Mouse (Mus musculus) heart, adult 2 months (tissue): Measurements from ENCODE around the gene Usp28.

Experiments
- EP300 ChIP-seq: fragments of 200-500 bp; IDR thresholded peaks from 2 replicates; pipeline ENCODE4 v1.6.1; 2011; ENCODE audit warnings: low read depth, low read length, control low read depth; ENCODE audit not compliant: insufficient read depth
- POLR2A ChIP-seq: fragments of 200-500 bp; IDR thresholded peaks from 2 replicates; pipeline ENCODE4 v1.6.1; 2011; ENCODE audit warnings: mild to moderate bottlenecking, low read depth, low read length, control low read depth; ENCODE audit not compliant: insufficient read depth

GRCm38 (mm10) chr9:49024529-49024928 lies 39.4 kb downstream of the Usp28 start:
- TF ChIP-seq EP300 (no peak), POLR2A (no peak)
